Mouse (Mus musculus) ES-E14 (cell line): Measurements from ENCODE around the gene Tmem89. TPM values are rescaled to one million over a fixed set of nuclear protein-coding genes. Genes with fewer than 3 reads are reported as not detected.

Source experiments
- DNase-seq: peaks from one replicate; pipeline ENCODE4 v3.0.0-alpha.2; 2013; ENCODE audit warnings: low read depth, low spot score
- H3K27ac ChIP-seq: 2 replicates; pipeline ENCODE4 v1.5.1; 2012; ENCODE audit warnings: low read depth, mild to moderate bottlenecking, low read length, moderate library complexity, mixed read lengths; ENCODE audit not compliant: poor library complexity, insufficient read depth, severe bottlenecking
- H3K36me3 ChIP-seq: 2 replicates; pipeline ENCODE4 v1.6.1; 2012; ENCODE audit warnings: mild to moderate bottlenecking, low read length, moderate library complexity, mixed read lengths; ENCODE audit not compliant: control insufficient read depth, poor library complexity, insufficient read depth, severe bottlenecking
- H3K4me1 ChIP-seq, 2 experiments: fragments of 150-350 bp in 1 of 2; sonication (generic) in 1 of 2; 2 replicates each; pipeline ENCODE4 v1.6.1; 2012; ENCODE audit warnings: low read length in 2 of 2, mild to moderate bottlenecking in 1 of 2, mixed read lengths in 1 of 2; ENCODE audit not compliant: control insufficient read depth in 2 of 2, insufficient read depth in 2 of 2, poor library complexity in 1 of 2
- H3K4me3 ChIP-seq, 2 experiments: fragments of 150-350 bp in 1 of 2; sonication (generic) in 1 of 2; 2 replicates each; pipeline ENCODE4 v1.5.1; 2012; ENCODE audit warnings: low read length in 2 of 2, low read depth in 1 of 2, mild to moderate bottlenecking in 1 of 2, mixed read lengths in 1 of 2; ENCODE audit not compliant: insufficient read depth in 1 of 2, poor library complexity in 1 of 2, severe bottlenecking in 1 of 2
- H3K9ac ChIP-seq: 2 replicates; pipeline ENCODE4 v1.6.1; 2012; ENCODE audit warnings: low read depth, mild to moderate bottlenecking, low read length, mixed read lengths; ENCODE audit not compliant: poor library complexity, insufficient read depth, severe bottlenecking
- H3K9me3 ChIP-seq: fragments of 150-350 bp; sonication (generic); 2 replicates; pipeline ENCODE4 v1.6.1; 2012; ENCODE audit warnings: low read depth, mild to moderate bottlenecking, low read length; ENCODE audit not compliant: control insufficient read depth, insufficient read depth
- CHD2 ChIP-seq: IDR thresholded peaks from 2 replicates; pipeline ENCODE4 v1.6.1; 2014; ENCODE audit warnings: mild to moderate bottlenecking, low read depth, low read length, inconsistent platforms
- HCFC1 ChIP-seq: IDR thresholded peaks from 2 replicates; pipeline ENCODE4 v1.6.1; 2012; ENCODE audit warnings: low read length, inconsistent platforms, borderline replicate concordance; ENCODE audit not compliant: insufficient read depth
- MAFK ChIP-seq: IDR thresholded peaks from 2 replicates; pipeline ENCODE4 v1.6.1; 2014; ENCODE audit warnings: mild to moderate bottlenecking, low read depth, low read length, inconsistent platforms; ENCODE audit not compliant: insufficient read depth
- ZC3H11A ChIP-seq: IDR thresholded peaks from 2 replicates; pipeline ENCODE4 v1.6.1; 2012; ENCODE audit warnings: low read depth, mild to moderate bottlenecking, inconsistent platforms, low read length, borderline replicate concordance
- ZNF384 ChIP-seq: IDR thresholded peaks from 2 replicates; pipeline ENCODE4 v1.6.1; 2012; ENCODE audit warnings: low read depth, low read length, inconsistent platforms
- in situ Hi-C, 2 experiments: fragments of 600-800 bp; cut with MboI; formaldehyde crosslinking; loops; one replicate each; pipeline ENCODE4 v1.15.1; 2025; ENCODE audit warnings: low sequenced_read_pairs in 2 of 2, inconsistent platforms in 1 of 2; ENCODE audit not compliant: unreplicated experiment in 2 of 2
- total RNA-seq: library from RNA; depleted of rRNA; stranded (reverse); fragments of 300-350 nt; gene quantifications from 2 replicates; pipeline ENCODE4 v1.2.3, GENCODE M21; 2012; rRNA removed

Gene Tmem89
- total RNA-seq, result 0.22 and 0.53 TPM in 2 replicates

- TF ChIP-seq ZC3H11A (no peak), ZNF384 (no peak), MAFK (no peak), CHD2 (no peak), HCFC1 (no peak)
- H3K4me3 ChIP-seq, result no peak within 1 kb of the TSS
- no peak within 1 kb of the TSS for H3K27ac ChIP-seq
- DNase-seq, result no peak
- H3K36me3 ChIP-seq, result no peaks in the 10 kb centered on the region
- H3K9ac ChIP-seq, result no peak within 1 kb of the TSS
- H3K9me3 ChIP-seq, result no peaks in the 10 kb centered on the region
- in situ Hi-C loops, result no loop called here
- no peaks in the 10 kb centered on the region for H3K4me1 ChIP-seq
Measured at GRCm38 (mm10) chr9:108914491-108914890, at the start of gene Tmem89. Gene Tmem89 (plus strand): TSS chr9:108914619.

- H3K4me1 ChIP-seq, result no peaks in the 10 kb centered on the region
- no peak overlapping the region for H3K27ac ChIP-seq
- in situ Hi-C loops, result no loop called here
- H3K36me3 ChIP-seq, result no peaks in the 10 kb centered on the region
- DNase-seq, result no peak
- no peak overlapping the region for H3K4me3 ChIP-seq
- H3K9ac ChIP-seq, result no peak overlapping the region
- TF ChIP-seq MAFK (no peak), ZC3H11A (no peak), HCFC1 (no peak), ZNF384 (no peak), CHD2 (no peak)
- no peaks in the 10 kb centered on the region for H3K9me3 ChIP-seq
Measured at GRCm38 (mm10) chr9:108912308-108912707, 2.1 kb upstream of the Tmem89 start.

GRCm38 (mm10) chr9:108913161-108913560 is 1.3 kb upstream of the Tmem89 start:
- in situ Hi-C loops, result no loop called here
- TF ChIP-seq HCFC1 (no peak), MAFK (no peak), ZC3H11A (no peak), ZNF384 (no peak), CHD2 (no peak)
- Histone ChIP-seq H3K9ac (no peak overlapping the region), H3K36me3 (no peaks in the 10 kb centered on the region), H3K27ac (no peak overlapping the region), H3K4me3 (no peak overlapping the region), H3K4me1 (no peaks in the 10 kb centered on the region), H3K9me3 (no peaks in the 10 kb centered on the region)
- no peak for DNase-seq

DNA sequence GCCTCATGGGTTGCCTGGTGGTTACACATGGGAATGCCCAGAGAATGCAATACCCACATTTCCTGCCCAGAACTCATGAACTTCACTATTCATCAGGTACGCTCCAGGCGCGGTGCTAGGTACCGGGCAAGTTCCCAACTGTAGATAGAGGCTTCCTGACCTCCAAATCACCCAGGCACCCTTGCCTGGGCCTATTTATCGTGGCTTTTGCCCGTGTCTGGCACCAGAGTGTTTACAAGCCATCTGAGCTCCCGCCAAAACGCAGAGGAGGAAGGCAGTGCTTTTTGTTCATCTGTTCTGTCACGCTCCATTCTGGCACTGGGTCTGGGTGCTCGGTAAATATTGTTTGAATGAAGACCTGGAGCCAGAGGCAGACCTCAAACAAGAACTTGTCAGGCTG is 798 bp upstream of the Tmem89 start:
- in situ Hi-C loops, result no loop called here
- Histone ChIP-seq H3K9ac (no peak overlapping the region), H3K4me1 (no peaks in the 10 kb centered on the region), H3K9me3 (no peaks in the 10 kb centered on the region), H3K27ac (no peak overlapping the region), H3K36me3 (no peaks in the 10 kb centered on the region), H3K4me3 (no peak overlapping the region)
- DNase-seq, result no peak
- TF ChIP-seq ZC3H11A, result no peak
- no peak for TF ChIP-seq MAFK
- no peak for TF ChIP-seq ZNF384
- no peak for TF ChIP-seq HCFC1
- TF ChIP-seq CHD2, result no peak

- Histone ChIP-seq H3K4me1 (peaks cover 1 to 8% of the 10 kb centered on the region in 2 experiments; a peak in 2 of 4 replicates), H3K36me3 (no peaks in the 10 kb centered on the region), H3K27ac (no peak overlapping the region), H3K9me3 (no peaks in the 10 kb centered on the region), H3K9ac (no peak overlapping the region), H3K4me3 (no peak overlapping the region)
- in situ Hi-C loops, result no loop called here
- no peak for TF ChIP-seq ZC3H11A
- TF ChIP-seq HCFC1, result no peak
- no peak for TF ChIP-seq MAFK
- TF ChIP-seq ZNF384, result no peak
- DNase-seq, result no peak
Measured at GRCm38 (mm10) chr9:108925897-108926296, 11.5 kb downstream of the Tmem89 start.
